Mouse (Mus musculus): ENCODE measurements around the gene Thrsp. TPM values are rescaled to one million over a fixed set of nuclear protein-coding genes. Genes with fewer than 3 reads are reported as not detected.

Thrsp gene
- polyA plus RNA-seq, 1 experiment from 2014 or later: 0.37 TPM

GRCm38 (mm10) chr7:97414426-97414825 lies 3.1 kb downstream of the Thrsp start:
- WGBS: 83% methylated on average over 1 of the region's 1 CpGs
- no peak for ATAC-seq (ENCODE audit: low FRiP score, low read depth)
- Histone ChIP-seq H3K27ac (replicated peaks) (no peak overlapping the region), H3K4me2 (replicated peaks) (no peak overlapping the region), H3K9me3 (no peaks in the 10 kb centered on the region), H3K36me3 (peaks cover 24% of the 10 kb centered on the region), H3K27me3 (no peaks in the 10 kb centered on the region), H3K4me1 (no peaks in the 10 kb centered on the region), H3K4me3 (no peak overlapping the region), H3K9ac (replicated peaks) (no peak overlapping the region)

GRCm38 (mm10) chr7:97413981-97414380 lies 3.5 kb downstream of the Thrsp start:
- no peaks in the 10 kb centered on the region for H3K27me3 ChIP-seq
- H3K9me3 ChIP-seq: no peaks in the 10 kb centered on the region
- no peak for ATAC-seq (ENCODE audit: low FRiP score, low read depth)
- H3K4me1 ChIP-seq: no peaks in the 10 kb centered on the region
- H3K36me3 ChIP-seq: peaks cover 28% of the 10 kb centered on the region
- H3K4me2 ChIP-seq (replicated peaks): no peak overlapping the region
- 97% methylated on average over 1 of the region's 1 CpGs for WGBS
- H3K9ac ChIP-seq (replicated peaks): no peak overlapping the region
- H3K27ac ChIP-seq (replicated peaks): no peak overlapping the region
- H3K4me3 ChIP-seq: no peak overlapping the region

GRCm38 (mm10) chr7:97411575-97411974 lies 6.0 kb downstream of the Thrsp start:
- H3K4me1 ChIP-seq: no peaks in the 10 kb centered on the region
- no peak for ATAC-seq (ENCODE audit: low FRiP score, low read depth)
- no peak overlapping the region for H3K4me3 ChIP-seq
- no peak overlapping the region for H3K27ac ChIP-seq (replicated peaks)
- WGBS: 71% methylated on average over 3 of the region's 3 CpGs
- H3K9ac ChIP-seq (replicated peaks): no peak overlapping the region
- peaks cover 51% of the 10 kb centered on the region for H3K36me3 ChIP-seq
- H3K9me3 ChIP-seq: no peaks in the 10 kb centered on the region
- H3K4me2 ChIP-seq (replicated peaks): no peak overlapping the region
- H3K27me3 ChIP-seq: no peaks in the 10 kb centered on the region

- H3K4me1 ChIP-seq: no peaks in the 10 kb centered on the region
- H3K4me3 ChIP-seq: no peak overlapping the region
- H3K36me3 ChIP-seq: peaks cover 52% of the 10 kb centered on the region
- H3K9me3 ChIP-seq: no peaks in the 10 kb centered on the region
- no peak overlapping the region for H3K9ac ChIP-seq (replicated peaks)
- 88% methylated on average over 2 of the region's 2 CpGs for WGBS
- no peak overlapping the region for H3K27ac ChIP-seq (replicated peaks)
- no peak overlapping the region for H3K4me2 ChIP-seq (replicated peaks)
- H3K27me3 ChIP-seq: no peaks in the 10 kb centered on the region
- ATAC-seq (ENCODE audit: low FRiP score, low read depth): no peak
Measured at GRCm38 (mm10) chr7:97411106-97411505, 6.4 kb downstream of the Thrsp start.

- ATAC-seq (ENCODE audit: low FRiP score, low read depth): no peak
- H3K9ac ChIP-seq (replicated peaks): no peak overlapping the region
- no peaks in the 10 kb centered on the region for H3K4me1 ChIP-seq
- no peak overlapping the region for H3K27ac ChIP-seq (replicated peaks)
- H3K4me3 ChIP-seq: no peak overlapping the region
- no peaks in the 10 kb centered on the region for H3K27me3 ChIP-seq
- 90% methylated on average over 10 of the region's 10 CpGs for WGBS
- H3K9me3 ChIP-seq: no peaks in the 10 kb centered on the region
- H3K36me3 ChIP-seq: peaks cover 68% of the 10 kb centered on the region
- no peak overlapping the region for H3K4me2 ChIP-seq (replicated peaks)
Measured at GRCm38 (mm10) chr7:97407145-97407544, 10.4 kb downstream of the Thrsp start.

- H3K4me2 ChIP-seq (replicated peaks): peak within 1 kb of the TSS; percentile 79
- H3K36me3 ChIP-seq: peaks cover 22% of the 10 kb centered on the region; the same call in 1 of the 2 replicates
- peak; percentile 91 for ATAC-seq (ENCODE audit: low FRiP score, low read depth)
- H3K27me3 ChIP-seq: no peaks in the 10 kb centered on the region
- H3K27ac ChIP-seq (replicated peaks): peak within 1 kb of the TSS; percentile 74
- peak within 1 kb of the TSS; percentile 94 for H3K9ac ChIP-seq (replicated peaks)
- H3K4me1 ChIP-seq: peaks cover 19% of the 10 kb centered on the region
- WGBS: 1% methylated on average over 54 of the region's 54 CpGs
- peak within 1 kb of the TSS; percentile 81 for H3K4me3 ChIP-seq
- no peaks in the 10 kb centered on the region for H3K9me3 ChIP-seq
Measured at GRCm38 (mm10) chr7:97399960-97400715, 17.4 kb downstream of the Thrsp start, which contains the start of gene Ndufc2. TSS of gene Ndufc2 (plus strand) at chr7:97400003.

- ATAC-seq (ENCODE audit: low FRiP score, low read depth): no peak
- Histone ChIP-seq H3K4me1 (peaks cover 19% of the 10 kb centered on the region), H3K4me2 (replicated peaks) (no peak overlapping the region), H3K36me3 (peaks cover 21% of the 10 kb centered on the region; the same call in 1 of the 2 replicates), H3K27ac (replicated peaks) (no peak overlapping the region), H3K4me3 (no peak overlapping the region), H3K9me3 (no peaks in the 10 kb centered on the region), H3K27me3 (no peaks in the 10 kb centered on the region), H3K9ac (replicated peaks) (no peak overlapping the region)
- WGBS: 89% methylated on average over 6 of the region's 6 CpGs
Measured at GRCm38 (mm10) chr7:97398943-97399342, 18.6 kb downstream of the Thrsp start.

- ATAC-seq (ENCODE audit: low FRiP score, low read depth): no peak
- peaks cover 28% of the 10 kb centered on the region for H3K36me3 ChIP-seq
Measured at GRCm38 (mm10) chr7:97394375-97394774, 23.2 kb downstream of the Thrsp start.

GRCm38 (mm10) chr7:97392079-97392445 lies 25.5 kb downstream of the Thrsp start:
- Histone ChIP-seq H3K27me3 (no peaks in the 10 kb centered on the region), H3K4me1 (peaks cover 4% of the 10 kb centered on the region), H3K9ac (replicated peaks) (no peak overlapping the region), H3K9me3 (no peaks in the 10 kb centered on the region), H3K36me3 (peaks cover 48% of the 10 kb centered on the region), H3K4me3 (no peak overlapping the region), H3K4me2 (replicated peaks) (no peak overlapping the region), H3K27ac (replicated peaks) (no peak overlapping the region)
- 0 out of 2 replicates have a peak, but pooled peaks have one; percentile 8 for ATAC-seq (ENCODE audit: low FRiP score, low read depth)
- 89% methylated on average over 6 of the region's 6 CpGs for WGBS

More at GRCm38 (mm10) chr7:97394375-97394774, 23.2 kb downstream of the Thrsp start:
- Histone ChIP-seq H3K27ac (replicated peaks) (no peak overlapping the region), H3K27me3 (no peaks in the 10 kb centered on the region), H3K4me2 (replicated peaks) (no peak overlapping the region), H3K9me3 (no peaks in the 10 kb centered on the region), H3K4me1 (peaks cover 4% of the 10 kb centered on the region), H3K9ac (replicated peaks) (no peak overlapping the region), H3K4me3 (no peak overlapping the region)
- 73% methylated on average over 2 of the region's 2 CpGs for WGBS

- Histone ChIP-seq H3K27ac (replicated peaks) (no peak overlapping the region), H3K4me2 (replicated peaks) (no peak overlapping the region), H3K9ac (replicated peaks) (no peak overlapping the region), H3K4me3 (no peak overlapping the region), H3K4me1 (peaks cover 4% of the 10 kb centered on the region), H3K27me3 (no peaks in the 10 kb centered on the region), H3K9me3 (no peaks in the 10 kb centered on the region), H3K36me3 (peaks cover 54% of the 10 kb centered on the region)
- peak; percentile 80; the same call in 1 of the 2 replicates for ATAC-seq (ENCODE audit: low FRiP score, low read depth)
- WGBS: 81% methylated on average over 13 of the region's 13 CpGs
Measured at GRCm38 (mm10) chr7:97391293-97392078, 26.0 kb downstream of the Thrsp start.

GRCm38 (mm10) chr7:97388541-97388940 lies 29.0 kb downstream of the Thrsp start:
- WGBS: 96% methylated on average over 4 of the region's 4 CpGs

GRCm38 (mm10) chr7:97387561-97388147 lies 29.9 kb downstream of the Thrsp start:
- Histone ChIP-seq H3K36me3 (peaks cover 83% of the 10 kb centered on the region), H3K4me1 (peaks cover 4% of the 10 kb centered on the region), H3K4me2 (replicated peaks) (no peak overlapping the region), H3K9me3 (no peaks in the 10 kb centered on the region), H3K27ac (replicated peaks) (no peak overlapping the region), H3K4me3 (no peak overlapping the region), H3K9ac (replicated peaks) (no peak overlapping the region), H3K27me3 (no peaks in the 10 kb centered on the region)
- WGBS: 91% methylated on average over 8 of the region's 8 CpGs
- ATAC-seq (ENCODE audit: low FRiP score, low read depth): no peak

More at GRCm38 (mm10) chr7:97388541-97388940, 29.0 kb downstream of the Thrsp start:
- H3K27ac ChIP-seq (replicated peaks): no peak overlapping the region
- no peak for ATAC-seq (ENCODE audit: low FRiP score, low read depth)
- peaks cover 4% of the 10 kb centered on the region for H3K4me1 ChIP-seq
- H3K4me2 ChIP-seq (replicated peaks): no peak overlapping the region
- peaks cover 79% of the 10 kb centered on the region for H3K36me3 ChIP-seq
- no peak overlapping the region for H3K9ac ChIP-seq (replicated peaks)
- no peak overlapping the region for H3K4me3 ChIP-seq
- H3K27me3 ChIP-seq: no peaks in the 10 kb centered on the region
- no peaks in the 10 kb centered on the region for H3K9me3 ChIP-seq

Data from midbrain, embryonic 12.5 days (tissue).